Mouse (Mus musculus): ENCODE measurements around the gene Atxn7l1.

DNA sequence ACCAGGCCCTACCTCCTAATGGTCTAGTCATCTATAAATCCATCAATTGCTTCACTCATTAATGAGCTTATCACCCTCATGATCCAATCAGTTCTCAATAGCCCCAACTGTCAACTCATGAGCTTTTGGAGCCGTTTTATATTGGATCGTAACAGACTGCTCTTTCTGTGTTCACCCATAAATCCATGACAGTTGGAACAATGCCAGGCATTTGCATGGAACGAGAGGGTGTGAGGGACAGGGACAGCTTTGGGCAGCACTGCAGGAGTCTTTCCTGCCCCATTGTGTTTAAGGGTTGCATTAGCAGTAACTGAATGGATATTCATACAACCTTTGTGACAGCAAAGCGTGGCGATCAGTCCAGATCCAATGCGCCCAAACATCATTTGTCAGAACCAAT lies 49.8 kb downstream of the Atxn7l1 start:
- no peak for TF ChIP-seq ZC3H11A (IDR thresholded peaks at IDR 0.05; ENCODE audit: borderline replicate concordance, low read depth, low read length)
- TF ChIP-seq CHD2 (IDR thresholded peaks at IDR 0.05; ENCODE audit: low read depth, low read length), result no peak
- TF ChIP-seq MAFK (IDR thresholded peaks at IDR 0.05; ENCODE audit: insufficient read depth, low read depth, low read length), result no peak
- TF ChIP-seq HCFC1 (IDR thresholded peaks at IDR 0.05; ENCODE audit: borderline replicate concordance, insufficient read depth, low read length), result no peak
- TF ChIP-seq ZNF384 (IDR thresholded peaks at IDR 0.05; ENCODE audit: low read depth, low read length), result no peak
